Mouse (Mus musculus): ENCODE results near the gene 5330417C22Rik.
"Not testable (repeated sequence)": the region's sequence is repeated elsewhere in the genome, so short reads cannot be mapped to it uniquely, and the experiment has no call there.

5330417C22Rik gene

DNA sequence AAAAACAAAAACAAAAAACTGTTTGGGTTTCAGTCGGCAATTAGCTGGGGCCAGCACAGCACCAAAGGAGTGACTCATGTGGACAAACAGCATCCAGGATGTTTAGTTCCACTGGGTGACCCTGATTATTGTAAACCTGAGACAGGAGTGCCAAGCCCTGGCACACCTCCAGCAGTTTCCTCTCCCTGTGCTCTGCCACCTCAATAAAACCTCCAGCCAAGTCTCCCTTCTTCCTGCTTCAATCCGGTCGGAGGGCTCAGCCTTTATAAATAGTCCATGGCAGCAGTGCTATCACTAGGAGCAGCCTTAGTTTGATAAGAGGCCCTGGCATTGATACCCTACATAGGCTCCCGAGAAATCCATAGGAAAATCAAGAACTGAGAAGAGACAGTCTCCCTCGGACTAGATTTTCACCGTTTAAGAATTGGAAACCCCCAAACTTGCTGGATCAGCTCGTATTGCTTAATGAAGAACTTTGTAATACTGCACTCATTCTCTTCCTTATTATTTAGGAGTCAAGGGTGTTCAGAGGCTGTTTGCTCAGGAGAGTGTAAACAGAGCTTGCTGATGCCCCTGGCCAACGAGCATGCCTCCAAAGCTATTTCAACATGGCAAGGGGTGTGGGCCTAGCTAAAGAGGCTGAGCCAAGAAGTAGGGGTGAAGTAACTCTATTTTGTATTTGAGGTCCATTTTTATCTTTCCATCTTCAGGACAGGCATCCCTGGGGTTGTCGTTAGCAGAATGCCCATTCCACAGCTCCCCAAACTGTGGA is 3.0 kb downstream of the 5330417C22Rik start:
- no peak for DNase-seq (ENCODE audit: low spot score)

DNA sequence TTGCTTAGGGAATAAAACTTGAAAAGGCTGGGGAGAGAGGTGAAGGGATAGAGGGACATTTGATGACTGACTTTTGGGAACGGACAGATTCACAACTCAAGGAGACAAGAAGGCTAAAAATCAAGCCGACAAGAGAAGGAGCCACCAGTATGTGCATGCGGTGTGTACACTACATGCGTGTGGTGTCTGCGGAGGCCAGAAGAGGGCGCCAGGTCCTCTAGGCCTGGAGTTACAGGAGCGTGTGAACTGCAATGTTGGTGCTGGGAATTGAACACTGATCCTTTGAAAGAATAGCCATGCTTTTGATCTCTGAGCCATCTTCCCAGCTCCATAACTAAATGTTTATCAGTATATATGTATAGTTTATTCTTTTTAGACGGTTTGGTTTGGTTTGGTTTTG is 7.8 kb downstream of the 5330417C22Rik start:
- no peak for DNase-seq (ENCODE audit: low spot score)

DNA sequence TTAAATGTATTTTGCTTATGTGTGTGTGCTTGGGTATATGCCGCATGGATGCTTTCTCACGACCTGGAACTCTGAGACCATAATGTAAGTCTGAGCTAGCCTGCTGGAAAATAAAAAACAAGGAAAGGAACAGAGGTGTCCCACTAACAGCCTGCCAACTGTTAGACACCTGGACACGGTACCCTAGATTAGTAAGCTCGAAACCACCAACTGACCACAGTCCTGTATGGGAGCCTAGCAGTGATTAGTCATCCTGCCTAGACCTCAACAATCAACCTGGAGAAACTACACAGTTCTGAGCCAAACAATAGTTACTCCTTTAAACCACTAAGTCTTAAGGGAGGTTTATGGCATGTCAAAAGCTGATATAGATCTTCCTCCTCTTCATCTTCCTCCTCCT is 12.9 kb downstream of the 5330417C22Rik start:
- DNase-seq (ENCODE audit: low spot score) = no peak

DNA sequence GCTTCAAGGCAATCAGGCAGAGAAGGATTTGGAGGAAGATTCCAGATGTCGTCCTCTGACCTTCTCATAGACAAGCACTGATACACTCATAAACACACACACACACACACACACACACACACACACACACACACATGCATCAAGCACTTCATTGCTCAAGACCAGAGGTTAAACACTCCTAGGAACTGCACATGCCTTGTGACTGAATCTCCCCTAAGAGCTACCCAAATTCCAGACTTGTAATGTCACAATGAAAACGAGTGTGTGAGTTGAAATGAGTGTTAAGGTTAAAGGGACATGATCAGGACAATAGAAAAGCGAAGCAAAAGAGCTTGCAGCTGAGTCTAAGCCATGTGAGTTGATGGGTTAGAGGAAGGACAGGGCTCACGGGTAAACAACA is 18.1 kb downstream of the 5330417C22Rik start:
- DNase-seq (ENCODE audit: low spot score) = no peak

DNA sequence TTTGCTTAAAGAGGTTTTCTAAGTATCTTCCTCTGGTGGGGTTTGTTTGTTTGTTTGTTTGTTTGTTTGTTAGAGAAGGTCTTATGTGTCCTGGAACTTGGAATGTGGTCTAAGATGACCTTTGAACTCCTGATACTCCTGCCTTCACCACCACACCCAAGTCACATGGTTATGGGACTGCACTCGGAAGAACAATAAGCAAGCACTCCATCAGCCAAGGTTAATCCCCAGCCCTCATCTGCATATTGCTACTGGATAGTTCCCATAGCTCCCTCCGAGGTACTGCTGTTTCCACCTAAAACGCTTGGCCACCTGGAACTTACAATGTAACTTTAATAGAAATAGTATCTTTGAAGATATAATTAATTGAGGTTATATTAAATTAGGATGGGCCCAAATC is 22.9 kb downstream of the 5330417C22Rik start:
- no peak for DNase-seq (ENCODE audit: low spot score)

DNA sequence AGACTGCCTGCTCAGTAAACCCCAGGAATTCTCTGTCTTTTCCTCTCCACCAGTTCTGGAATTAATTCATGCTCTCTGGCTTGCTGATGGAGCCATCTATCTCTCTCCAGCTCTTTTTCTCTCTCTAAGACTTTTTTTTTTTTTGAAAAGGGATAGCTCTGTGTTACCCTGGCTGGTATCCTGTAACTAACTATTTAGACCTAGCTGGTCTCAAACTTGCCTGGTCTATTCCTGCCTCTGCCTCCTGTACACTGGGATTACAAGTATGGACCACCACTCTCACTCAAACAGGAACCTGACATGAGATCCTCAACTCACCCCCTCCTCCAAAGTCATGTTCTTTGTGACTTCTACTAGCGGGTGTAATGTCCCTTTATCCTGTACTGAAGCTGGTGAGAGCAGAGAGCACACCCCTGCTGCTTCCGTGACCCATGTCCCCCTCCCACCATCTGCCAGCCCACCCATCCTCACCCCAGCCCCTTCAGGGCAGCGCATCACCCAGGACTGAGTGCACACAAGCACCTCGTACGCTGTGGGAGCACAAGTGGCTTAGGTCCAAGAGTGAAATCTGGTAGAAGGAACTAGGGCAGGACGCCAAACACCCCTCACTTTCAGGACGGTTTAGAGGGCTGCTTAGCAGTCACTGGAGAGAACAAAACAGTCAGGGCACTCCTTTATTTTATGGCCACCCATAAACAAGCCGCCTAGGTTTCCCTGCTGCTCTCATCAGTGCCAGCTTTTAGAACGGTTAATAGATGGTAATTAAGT is 25.4 kb downstream of the 5330417C22Rik start:
- no peak for DNase-seq (ENCODE audit: low spot score)

DNA sequence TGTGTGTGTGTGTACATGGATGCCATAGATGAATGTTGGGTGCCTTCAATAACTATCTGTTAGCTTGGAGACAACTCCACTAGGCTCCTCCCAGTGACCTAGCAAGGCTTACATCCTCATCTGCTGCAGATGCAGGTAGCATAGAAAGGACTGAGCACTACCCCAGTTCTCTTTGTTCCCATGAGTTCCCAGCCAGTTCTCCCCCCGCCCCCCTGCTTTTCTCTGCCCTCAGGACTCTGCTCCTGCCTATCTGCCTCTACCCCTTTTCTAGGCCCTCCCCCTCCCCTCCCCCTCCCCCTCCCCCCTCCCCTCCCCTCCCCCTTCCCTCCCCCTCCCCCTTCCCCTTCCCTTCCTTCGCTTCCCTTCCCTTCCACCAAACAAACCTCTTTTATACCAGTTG is 26.2 kb downstream of the 5330417C22Rik start:
- no peak for DNase-seq (ENCODE audit: low spot score)

DNA sequence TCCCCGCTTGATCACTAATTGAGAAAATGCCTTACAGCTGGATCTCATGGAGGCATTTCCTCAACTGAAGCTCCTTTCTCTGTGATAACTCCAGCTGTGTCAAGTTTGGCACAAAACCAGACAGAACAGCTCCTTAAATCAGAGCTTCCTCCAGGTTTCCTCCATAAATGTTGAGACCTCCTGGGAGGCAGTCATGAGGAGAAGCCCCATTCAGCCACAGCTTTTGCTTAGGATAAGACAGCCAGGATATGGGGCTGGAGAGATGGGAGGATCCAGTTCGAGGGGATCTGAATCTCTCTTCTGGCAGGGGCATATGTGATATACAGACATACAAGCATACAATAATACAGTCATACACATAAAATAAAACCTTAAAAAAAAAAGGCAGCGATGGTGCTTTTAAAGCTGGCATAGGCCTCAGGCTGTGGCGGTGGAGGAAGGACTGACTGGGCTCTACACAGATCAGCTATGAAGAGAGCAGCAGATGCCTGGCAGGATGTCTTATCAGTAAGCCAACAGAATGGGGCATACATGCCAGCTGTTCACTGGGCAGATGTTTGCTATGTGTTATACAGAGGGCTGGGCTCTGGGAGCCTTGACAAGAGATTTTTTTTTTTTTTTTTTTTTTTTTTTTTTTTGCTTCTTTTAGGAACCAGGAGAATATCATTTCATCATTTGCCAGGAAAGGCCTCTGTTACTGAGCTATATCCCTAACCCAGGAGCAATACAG is 27.4 kb downstream of the 5330417C22Rik start:
- no peak for DNase-seq (ENCODE audit: low spot score)

DNA sequence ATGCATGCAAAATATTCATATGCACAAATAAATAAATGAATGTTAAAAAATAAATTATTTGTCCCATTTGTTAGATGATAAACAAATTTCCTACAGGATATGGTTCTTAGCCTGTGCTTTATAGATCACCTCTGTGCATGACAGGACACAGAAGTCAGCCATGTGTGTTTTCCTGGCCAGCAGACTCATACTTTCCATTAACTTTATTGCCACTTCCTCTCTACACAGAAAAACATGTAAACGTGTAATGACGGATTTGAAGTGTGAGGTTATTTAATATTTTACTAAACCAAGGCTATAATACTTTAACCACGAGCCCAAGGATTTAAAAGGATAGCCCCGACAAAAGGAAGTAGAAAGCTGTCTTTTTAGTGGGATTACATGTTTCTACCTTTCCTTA is 32.4 kb downstream of the 5330417C22Rik start:
- DNase-seq (ENCODE audit: low spot score) = no peak

DNA sequence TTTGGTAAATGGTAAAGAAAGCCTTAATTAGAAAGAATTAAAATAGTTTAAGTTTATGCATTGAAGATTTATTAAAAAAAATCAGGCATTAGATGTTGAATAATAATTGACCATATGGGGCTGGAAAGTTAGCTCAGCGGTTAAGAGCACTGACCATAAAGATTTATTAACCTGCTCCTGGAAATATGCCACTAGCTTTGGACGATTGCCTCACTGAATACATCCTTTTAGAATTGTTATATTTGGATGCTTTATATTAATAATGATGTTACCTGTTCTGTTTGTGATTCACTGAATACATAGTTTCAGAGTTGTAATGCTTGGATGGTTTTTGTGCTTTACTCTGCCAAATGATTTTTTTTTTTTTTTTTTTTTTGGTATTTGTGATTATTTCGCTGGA is 34.9 kb downstream of the 5330417C22Rik start:
- DNase-seq (ENCODE audit: low spot score) = not testable (repeated sequence)

DNA sequence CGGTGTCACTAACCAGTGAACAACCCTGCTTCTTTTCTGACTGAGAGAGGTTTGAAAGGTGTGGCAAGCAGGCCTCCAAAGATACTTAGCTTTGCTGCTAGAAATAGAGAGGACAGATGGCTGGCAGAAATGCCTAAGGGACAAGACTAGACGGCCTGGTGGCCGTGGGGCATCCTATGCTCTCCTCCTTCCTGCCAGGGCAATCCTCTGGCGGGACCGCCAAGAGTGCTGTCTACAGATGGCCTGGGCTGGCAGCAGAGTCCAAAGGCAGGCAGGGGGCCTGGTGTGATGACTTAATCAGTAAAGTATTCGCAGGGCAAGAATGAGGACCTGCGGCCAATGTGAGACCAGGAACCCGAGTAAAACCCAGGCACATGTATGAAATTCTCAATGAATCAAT is 36.5 kb downstream of the 5330417C22Rik start:
- DNase-seq (ENCODE audit: low spot score) = no peak

DNA sequence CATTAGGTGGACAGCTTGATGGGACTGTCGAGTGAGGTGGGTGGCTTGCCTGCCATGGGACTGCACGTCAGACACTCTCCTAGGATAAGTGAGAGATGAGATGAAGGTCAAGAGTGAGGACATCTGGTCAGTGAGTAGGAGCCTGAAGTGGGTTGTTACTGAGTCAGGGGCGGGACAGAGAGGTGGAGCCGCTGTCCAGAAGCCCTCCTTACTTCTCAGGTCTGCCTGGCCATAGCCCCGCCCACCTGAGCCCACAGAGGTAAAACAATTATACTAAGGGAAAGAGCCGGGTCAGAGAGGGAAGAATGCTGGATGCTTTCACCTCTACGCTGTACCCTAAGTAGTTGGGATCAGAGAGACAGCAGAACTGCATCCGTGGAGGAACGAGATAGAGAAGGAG is 38.7 kb downstream of the 5330417C22Rik start:
- DNase-seq (ENCODE audit: low spot score) = no peak

DNA sequence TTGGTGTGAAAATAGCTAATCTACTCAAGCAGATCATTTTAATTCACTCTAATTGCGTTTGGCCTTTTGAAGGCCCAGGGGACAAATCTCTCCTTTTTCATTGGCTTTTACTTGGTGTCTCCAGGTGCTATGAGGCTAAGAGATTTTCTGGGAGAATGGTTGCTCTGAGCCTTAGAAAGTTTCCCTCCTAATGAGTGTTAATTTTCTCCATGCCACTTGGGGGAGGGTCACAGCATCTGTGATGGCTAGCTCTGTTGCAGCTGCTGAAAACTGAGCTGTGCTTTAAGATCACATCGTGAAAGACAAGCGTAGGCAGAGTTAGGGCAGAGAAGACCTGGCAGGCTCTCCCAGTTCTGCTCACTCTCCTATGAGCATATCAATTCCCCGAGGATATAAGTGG is 40.9 kb downstream of the 5330417C22Rik start:
- DNase-seq (ENCODE audit: low spot score) = no peak

DNA sequence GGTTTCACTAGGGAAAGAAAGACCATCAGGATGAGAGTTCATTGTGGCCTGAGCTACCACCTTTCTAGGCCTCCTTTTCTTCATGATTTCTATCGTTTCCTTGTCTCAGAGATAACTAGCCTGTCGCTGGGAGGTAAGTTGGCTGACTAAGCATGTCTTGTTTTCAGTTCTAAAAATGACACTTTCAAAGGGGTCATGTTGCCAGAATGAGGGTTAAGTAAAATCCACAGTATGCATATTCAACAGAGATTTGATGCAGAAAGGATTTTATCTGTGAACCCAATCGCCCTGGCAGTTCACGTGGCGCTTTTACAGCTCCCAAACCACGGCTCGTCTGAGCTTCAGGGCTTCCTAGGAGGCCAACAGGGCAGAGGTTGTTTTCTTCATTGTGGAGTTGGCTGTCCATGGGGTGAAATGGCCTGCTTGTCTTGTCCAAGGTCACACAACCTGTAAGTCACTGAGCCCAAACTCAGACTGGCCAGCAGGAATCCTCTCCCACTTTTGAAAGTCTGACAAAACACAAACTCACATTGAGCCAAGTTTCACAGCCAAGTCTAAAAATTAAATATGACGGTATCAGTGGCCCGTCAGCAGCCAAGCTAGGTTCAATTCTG is 41.4 kb downstream of the 5330417C22Rik start:
- no peak for DNase-seq (ENCODE audit: low spot score)

DNA sequence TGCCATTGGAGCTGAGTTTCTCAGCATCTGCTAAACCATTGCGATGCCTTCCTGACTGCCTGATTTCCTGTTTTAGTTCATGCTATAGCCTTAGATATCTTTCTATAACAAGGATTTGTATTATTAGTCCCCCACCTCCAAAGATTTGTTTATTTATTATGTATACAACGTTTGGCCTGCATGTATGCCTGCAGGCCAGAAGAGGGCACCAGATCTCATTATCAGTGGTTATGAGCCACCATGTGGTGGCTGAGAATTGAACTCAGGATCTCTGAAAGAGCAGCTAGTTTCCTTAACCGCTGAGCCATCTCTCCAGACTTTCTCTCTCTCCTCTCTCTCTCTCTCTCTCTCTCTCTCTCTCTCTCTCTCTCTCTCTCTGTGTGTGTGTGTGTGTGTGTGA is 46.4 kb downstream of the 5330417C22Rik start:
- DNase-seq (ENCODE audit: low spot score) = no peak

DNA sequence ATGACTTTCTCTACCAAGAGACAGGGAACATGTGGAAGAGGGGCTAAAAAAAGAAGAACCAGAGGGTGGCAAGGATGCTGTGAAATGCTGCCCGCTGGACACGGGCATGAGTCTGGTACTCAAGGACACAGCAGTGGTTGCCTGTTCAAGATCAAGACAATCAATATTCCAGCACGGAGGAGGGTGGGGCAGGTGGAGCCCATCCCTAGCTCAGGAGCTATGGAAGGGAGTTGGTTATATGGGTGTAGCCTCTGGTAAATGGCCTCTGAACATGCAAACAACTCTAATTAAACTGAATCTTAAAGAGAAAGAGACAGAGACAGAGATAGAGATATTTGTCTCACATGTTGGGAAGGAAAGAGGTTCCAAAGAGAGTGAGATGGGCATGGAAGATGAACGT is 51.6 kb downstream of the 5330417C22Rik start:
- no peak for DNase-seq (ENCODE audit: low spot score)

DNA sequence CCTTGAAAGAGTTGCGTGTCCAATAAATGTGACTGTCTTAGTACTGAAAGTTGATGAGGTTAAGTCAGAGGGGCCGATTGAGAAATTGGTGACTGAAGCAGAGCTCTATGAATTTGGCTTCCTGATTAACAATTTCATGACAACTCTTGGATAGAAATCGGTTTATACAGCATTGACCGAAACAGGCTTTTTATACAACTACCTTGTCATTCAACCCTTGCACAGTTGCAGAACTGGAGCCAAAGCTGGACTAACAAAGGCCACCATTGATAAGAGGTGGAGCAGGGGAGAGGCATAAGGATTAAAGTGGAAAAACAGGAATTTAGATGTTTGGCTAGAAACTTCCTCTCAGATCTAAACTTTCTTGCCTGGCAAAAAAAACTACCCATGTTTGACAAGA is 57.5 kb downstream of the 5330417C22Rik start:
- no peak for DNase-seq (ENCODE audit: low spot score)

DNA sequence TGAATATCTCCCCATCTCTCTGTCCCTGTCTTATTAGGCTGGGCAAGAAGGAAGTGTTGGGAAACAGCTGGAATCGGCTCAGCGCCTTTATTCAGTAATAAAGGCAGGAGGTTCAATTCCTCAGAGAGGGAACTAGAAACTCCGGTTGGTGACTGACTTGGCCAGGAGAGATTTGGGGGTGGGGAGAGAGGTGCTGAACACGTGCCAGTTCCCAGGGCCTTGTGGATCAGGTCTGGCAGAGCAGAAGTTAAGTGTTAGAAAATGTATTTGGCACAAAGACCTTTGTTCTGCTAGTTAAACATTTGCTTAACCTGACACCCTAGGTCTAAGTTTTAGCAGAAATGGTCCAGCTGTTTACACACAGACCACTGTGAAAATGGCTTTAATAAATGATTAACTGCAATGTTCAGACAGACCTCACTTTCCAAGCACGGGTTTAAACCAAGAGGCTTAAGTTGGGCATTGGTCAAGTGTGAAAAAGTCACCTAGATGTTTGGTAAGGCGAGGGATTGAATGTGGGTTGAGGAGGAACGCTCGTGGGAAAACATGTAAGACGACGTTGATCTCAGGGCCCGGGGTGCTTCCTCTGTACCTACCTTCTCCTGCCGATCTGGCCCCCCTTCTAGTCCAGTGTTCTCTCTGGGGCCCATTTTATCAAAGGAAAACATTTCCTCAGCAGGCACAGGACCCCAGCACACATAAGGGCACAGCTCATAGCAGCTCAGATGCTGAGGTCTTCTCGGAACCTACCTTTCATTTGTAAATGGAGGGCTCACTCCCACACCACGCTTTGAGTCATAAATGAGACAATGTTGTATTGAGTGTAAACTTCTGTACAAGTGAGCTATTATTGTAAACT is 59.3 kb downstream of the 5330417C22Rik start:
- no peak for DNase-seq (ENCODE audit: low spot score)

DNA sequence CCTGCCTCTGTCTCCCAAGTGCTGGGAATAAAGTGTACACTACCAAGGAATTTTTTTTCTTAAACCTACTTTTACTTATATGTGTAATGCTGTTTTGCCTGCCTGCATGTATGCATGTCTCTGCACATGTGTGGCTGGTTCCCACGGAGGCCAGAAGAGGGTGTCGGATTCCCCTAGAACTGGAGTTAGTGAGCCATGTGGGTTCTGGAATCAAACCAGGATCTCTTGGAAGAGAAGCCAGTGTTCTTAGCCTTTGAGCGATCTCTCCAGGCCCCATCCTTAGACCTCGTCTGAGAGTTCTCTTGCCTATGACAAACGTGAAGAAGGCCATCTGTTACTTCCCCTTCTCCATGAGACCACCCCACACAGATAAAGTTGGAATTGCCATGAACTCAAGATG is 60.8 kb downstream of the 5330417C22Rik start:
- no peak for DNase-seq (ENCODE audit: low spot score)

DNA sequence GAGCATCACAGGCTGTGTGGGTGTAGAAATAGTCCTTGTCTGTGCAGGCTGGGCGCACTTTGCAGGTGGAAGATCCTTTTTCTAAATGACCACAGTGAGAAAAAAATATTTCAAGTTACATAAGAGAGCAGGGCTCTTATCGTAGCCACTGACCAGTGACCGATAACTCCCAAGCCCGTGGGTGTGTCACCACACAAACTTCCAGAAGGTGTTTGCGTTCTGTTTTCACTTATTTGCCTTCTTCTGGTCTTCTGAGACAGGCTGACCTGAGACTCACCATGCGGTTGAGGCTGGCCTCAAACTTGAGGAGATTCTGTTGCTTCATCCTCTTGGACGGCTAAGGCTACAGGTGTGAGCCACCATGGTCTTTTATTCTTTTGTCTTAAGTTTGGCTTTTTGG is 61.4 kb downstream of the 5330417C22Rik start:
- DNase-seq (ENCODE audit: low spot score) = no peak

DNA sequence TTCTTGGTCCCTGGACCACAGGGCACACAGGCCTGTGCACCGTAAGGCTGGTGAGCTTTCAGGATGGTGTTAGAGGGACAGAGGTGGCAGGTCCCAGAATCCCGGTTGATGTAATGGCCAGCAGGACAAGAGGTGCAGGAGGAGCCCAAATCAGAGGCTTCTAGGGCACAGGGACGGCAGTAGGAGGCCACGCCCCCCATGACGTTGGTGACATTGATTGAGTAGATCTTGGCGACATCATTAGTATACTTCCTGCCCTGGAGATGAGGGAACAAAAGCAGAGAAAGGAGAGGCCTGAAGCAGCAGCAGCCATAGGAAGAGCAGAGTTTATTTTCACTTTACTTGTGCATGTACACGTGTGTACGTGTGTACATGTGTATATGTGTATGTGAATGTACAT is 68.6 kb downstream of the 5330417C22Rik start:
- DNase-seq (ENCODE audit: low spot score) = no peak

DNA sequence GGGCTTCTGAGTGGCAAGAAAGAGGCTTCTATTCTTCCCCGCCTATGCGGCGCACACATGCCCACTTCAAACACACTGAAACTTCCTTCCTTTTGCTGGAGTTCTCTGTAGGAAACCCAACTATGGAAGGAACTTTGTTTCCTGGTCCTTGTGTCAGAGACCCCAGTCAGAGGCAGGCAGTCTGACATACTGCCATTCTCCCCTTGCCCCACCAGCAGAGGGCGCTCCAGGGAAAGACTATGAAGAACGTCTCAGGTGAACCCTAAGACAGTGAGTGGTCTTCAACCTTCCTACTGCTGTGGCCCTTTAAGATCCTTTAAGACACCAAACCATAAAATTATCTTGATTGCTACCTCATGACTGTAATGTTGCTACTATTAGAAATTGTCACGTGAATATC is 69.9 kb downstream of the 5330417C22Rik start:
- DNase-seq (ENCODE audit: low spot score) = peak; percentile 50

Measured in T-cell, adult 2 months (primary cell).